Mouse (Mus musculus): ENCODE data around the gene Sf3b6. TPM values are rescaled to one million over a fixed set of nuclear protein-coding genes. Genes with fewer than 3 reads are reported as not detected.

Gene Sf3b6
- polyA plus RNA-seq, 1 experiment: 161 TPM

DNA sequence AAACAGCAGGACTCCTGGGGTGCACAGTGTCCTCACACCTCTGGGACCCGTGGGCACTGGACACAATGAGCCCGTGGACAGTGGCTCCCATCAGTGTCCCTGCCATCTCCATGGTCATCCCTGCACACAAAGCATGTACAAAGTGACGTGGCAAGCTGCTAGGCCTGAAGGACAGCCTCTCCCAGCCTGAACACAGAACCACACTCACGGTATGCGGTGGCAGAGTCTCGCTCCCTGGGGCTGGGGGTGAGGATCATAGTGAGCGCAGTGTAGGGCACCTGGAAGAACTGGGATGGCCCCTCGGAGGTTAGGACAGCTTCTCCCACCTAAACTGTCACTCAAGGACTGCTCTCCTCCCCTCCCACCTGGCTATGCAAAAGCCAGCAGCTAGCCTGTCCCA is 51.6 kb downstream of the Sf3b6 start:
- TF ChIP-seq CTCF (IDR thresholded peaks at IDR 0.05; ENCODE audit: control insufficient read depth, insufficient read depth, low read length): no peak
- no peak for TF ChIP-seq POLR2A (IDR thresholded peaks at IDR 0.05; ENCODE audit: borderline replicate concordance, control insufficient read depth, low read depth, low read length)
- Histone ChIP-seq H3K4me1 (ENCODE audit: control insufficient read depth, insufficient read depth, low read length) (no peaks in the 10 kb centered on the region), H3K27ac (ENCODE audit: control insufficient read depth, insufficient read depth, low read depth, low read length, poor library complexity) (no peak overlapping the region), H3K4me3 (replicated peaks; ENCODE audit: control insufficient read depth, low read depth, low read length) (no peak overlapping the region)
- WGBS: 87% methylated on average over 8 of the region's 8 CpGs

DNA sequence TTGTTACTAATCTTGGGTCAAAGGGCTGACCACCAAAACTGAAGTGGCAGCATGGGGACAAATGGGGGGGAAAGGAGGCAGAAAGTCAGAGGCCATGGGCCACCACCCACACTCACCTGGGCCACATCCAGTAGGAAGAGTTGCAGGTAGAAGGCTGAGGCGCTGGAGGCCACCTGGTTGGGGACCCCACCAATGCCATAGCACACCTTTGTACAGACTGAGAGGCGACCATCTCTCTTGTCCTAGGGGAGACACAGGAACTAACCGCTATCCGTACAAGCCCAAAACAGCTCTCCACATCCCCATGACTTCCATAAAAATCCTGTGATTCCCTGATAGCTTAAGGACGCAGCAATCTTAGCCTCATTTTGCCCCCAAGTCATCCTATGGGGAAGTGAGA is 53.9 kb downstream of the Sf3b6 start:
- Histone ChIP-seq H3K4me3 (replicated peaks; ENCODE audit: control insufficient read depth, low read depth, low read length) (no peak overlapping the region), H3K27ac (ENCODE audit: control insufficient read depth, insufficient read depth, low read depth, low read length, poor library complexity) (no peak overlapping the region), H3K4me1 (ENCODE audit: control insufficient read depth, insufficient read depth, low read length) (no peaks in the 10 kb centered on the region)
- no peak for TF ChIP-seq POLR2A (IDR thresholded peaks at IDR 0.05; ENCODE audit: borderline replicate concordance, control insufficient read depth, low read depth, low read length)
- no peak for TF ChIP-seq CTCF (IDR thresholded peaks at IDR 0.05; ENCODE audit: control insufficient read depth, insufficient read depth, low read length)
- 94% methylated on average over 5 of the region's 5 CpGs for WGBS

DNA sequence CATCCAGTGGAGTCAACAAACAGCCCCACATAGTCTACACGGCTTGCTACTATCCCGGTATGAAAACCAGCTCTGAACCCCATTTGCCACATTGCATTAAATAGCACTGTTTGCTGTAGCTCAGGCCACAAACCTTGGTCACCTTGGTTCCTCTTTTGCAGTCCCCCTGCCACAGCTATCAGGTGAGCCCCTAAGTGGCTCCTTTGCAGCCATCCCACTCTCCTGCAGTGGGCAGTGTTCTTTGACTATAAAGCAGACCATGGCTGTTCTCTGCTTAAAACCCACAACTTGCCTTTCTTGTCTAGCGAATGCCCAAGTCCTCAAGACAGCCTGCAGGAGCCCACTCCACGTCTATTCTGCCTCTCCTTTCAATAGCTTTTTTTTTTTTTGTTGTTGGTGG is 54.9 kb downstream of the Sf3b6 start:
- TF ChIP-seq CTCF (IDR thresholded peaks at IDR 0.05; ENCODE audit: control insufficient read depth, insufficient read depth, low read length) (no peak), POLR2A (IDR thresholded peaks at IDR 0.05; ENCODE audit: borderline replicate concordance, control insufficient read depth, low read depth, low read length) (no peak)
- Histone ChIP-seq H3K4me1 (ENCODE audit: control insufficient read depth, insufficient read depth, low read length) (no peaks in the 10 kb centered on the region), H3K27ac (ENCODE audit: control insufficient read depth, insufficient read depth, low read depth, low read length, poor library complexity) (peak overlapping the region; percentile 24), H3K4me3 (replicated peaks; ENCODE audit: control insufficient read depth, low read depth, low read length) (peak overlapping the region; percentile 54)
- WGBS: 67% methylated on average over 4 of the region's 4 CpGs

DNA sequence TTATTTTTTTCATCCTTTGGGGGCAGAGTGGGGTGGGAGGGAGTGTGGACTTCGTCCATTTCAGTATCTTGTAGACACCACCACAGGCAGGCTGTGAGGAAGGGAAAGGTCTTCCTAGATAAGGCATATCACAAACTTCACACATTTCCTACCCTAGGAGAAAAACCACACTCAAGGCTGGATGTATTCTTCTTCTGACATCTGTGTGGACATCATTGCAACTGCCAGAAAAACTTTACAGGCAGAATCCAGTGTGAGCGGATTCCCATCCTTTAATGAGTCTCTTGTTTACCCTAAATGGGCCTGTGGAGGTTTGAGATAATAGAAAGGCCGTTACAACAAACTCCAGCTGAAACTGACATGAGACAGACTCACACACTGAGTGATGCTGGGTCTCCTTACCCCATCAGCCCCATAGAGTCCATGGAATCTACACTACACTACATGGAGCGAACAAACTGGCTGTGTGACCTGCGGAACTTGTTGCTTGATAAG is 55.7 kb downstream of the Sf3b6 start:
- no peaks in the 10 kb centered on the region for H3K4me1 ChIP-seq (ENCODE audit: control insufficient read depth, insufficient read depth, low read length)
- H3K27ac ChIP-seq (ENCODE audit: control insufficient read depth, insufficient read depth, low read depth, low read length, poor library complexity): peak overlapping the region; percentile 71; the same call in 1 of the 2 replicates
- H3K4me3 ChIP-seq (replicated peaks; ENCODE audit: control insufficient read depth, low read depth, low read length): peak overlapping the region; percentile 80
- WGBS: 51% methylated on average over 5 of the region's 5 CpGs
- no peak for TF ChIP-seq CTCF (IDR thresholded peaks at IDR 0.05; ENCODE audit: control insufficient read depth, insufficient read depth, low read length)
- TF ChIP-seq POLR2A (IDR thresholded peaks at IDR 0.05; ENCODE audit: borderline replicate concordance, control insufficient read depth, low read depth, low read length): no peak

DNA sequence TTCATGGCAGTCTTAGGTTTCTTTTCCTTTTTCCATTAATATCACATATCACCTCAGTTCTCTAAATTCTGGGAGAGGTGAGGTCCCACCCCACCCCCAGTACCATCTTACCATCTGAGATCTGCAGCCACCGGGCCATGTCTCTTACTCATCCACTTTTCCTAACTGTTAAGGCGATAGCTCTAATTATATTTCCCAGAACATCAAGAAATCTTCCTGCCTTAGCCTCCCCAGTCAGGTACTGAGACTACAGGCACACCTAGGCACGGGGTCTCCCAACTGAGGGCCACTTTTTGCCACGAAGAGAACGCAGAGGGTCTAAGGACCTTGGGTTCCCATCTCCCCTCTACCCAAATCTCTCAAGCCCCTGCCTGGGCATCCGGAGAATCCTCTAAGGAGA is 56.2 kb downstream of the Sf3b6 start:
- H3K27ac ChIP-seq (ENCODE audit: control insufficient read depth, insufficient read depth, low read depth, low read length, poor library complexity): peak overlapping the region; percentile 71
- WGBS: 63% methylated on average over 6 of the region's 6 CpGs
- H3K4me1 ChIP-seq (ENCODE audit: control insufficient read depth, insufficient read depth, low read length): no peaks in the 10 kb centered on the region; the same call in 1 of the 2 replicates

DNA sequence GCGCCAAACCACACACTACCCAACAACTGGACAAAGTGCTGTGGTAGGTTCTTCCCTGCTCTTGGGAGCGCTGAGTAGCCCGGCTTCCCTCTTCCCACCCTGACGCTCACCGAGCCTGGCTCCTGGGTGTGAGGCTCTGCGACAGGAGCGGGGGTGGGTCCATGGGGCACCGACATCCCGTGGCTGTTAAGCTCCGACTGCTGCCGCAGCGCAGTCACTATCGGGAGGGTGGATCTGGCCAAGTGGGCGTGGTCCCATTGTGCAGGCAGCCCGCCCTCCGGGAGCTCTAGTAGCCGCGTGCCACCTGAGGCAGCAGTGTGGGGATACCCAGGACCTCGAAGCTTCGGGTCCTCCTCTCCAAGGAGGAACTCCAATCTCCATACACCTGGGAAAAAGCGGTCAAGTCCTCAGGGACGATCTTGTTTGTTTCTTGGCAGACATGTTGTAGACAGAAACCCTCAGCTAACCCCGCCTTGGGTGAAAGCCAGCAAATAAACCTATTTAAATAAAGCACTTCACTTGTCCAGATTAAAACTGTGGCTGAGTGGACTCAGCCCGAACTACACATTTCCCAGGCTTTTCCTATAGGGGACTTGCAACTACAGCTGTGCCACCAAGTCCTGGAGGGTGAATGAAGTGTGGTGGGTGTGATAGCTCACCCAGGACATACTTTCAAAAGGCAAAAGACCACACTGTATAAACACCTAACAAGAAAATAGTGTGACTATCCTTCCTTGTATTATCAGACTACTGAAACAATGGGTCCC is 57.0 kb downstream of the Sf3b6 start, which contains the start of gene Mfsd2b:
Mfsd2b (minus strand) TSS at position 199 of the 767 bp plus-strand sequence.
- TF ChIP-seq POLR2A (IDR thresholded peaks at IDR 0.05; ENCODE audit: borderline replicate concordance, control insufficient read depth, low read depth, low read length) (peak; percentile 96), CTCF (IDR thresholded peaks at IDR 0.05; ENCODE audit: control insufficient read depth, insufficient read depth, low read length) (no peak)
- Histone ChIP-seq H3K4me3 (replicated peaks; ENCODE audit: control insufficient read depth, low read depth, low read length) (peak within 1 kb of the TSS; percentile 80), H3K4me1 (ENCODE audit: control insufficient read depth, insufficient read depth, low read length) (no peaks in the 10 kb centered on the region; the same call in 1 of the 2 replicates), H3K27ac (ENCODE audit: control insufficient read depth, insufficient read depth, low read depth, low read length, poor library complexity) (peak within 1 kb of the TSS; percentile 71)
- 2% methylated on average over 24 of the region's 24 CpGs for WGBS

More for the DNA sequence above, 56.2 kb downstream of the Sf3b6 start:
- H3K4me3 ChIP-seq (replicated peaks; ENCODE audit: control insufficient read depth, low read depth, low read length): peak overlapping the region; percentile 80
- TF ChIP-seq CTCF (IDR thresholded peaks at IDR 0.05; ENCODE audit: control insufficient read depth, insufficient read depth, low read length) (no peak), POLR2A (IDR thresholded peaks at IDR 0.05; ENCODE audit: borderline replicate concordance, control insufficient read depth, low read depth, low read length) (no peak)

DNA sequence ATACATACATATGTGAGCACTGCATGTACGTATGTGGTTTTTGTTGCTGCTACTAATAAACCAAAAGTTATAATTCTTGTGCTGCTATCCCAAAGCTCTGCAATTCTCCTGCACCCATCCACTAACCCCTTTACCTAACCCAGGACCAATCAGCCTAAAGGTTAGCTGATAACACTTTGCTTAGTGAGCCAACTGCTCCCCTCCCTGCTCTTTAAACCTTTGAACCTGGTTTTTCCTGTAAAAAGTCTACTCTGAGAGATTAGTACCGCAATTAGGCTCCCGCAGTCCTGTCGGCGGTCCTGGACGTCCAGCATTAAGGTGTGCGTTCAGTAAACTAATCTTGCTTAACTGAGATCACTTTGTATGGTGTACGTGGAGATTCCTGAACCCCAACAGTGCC is 58.3 kb downstream of the Sf3b6 start:
- TF ChIP-seq POLR2A (IDR thresholded peaks at IDR 0.05; ENCODE audit: borderline replicate concordance, control insufficient read depth, low read depth, low read length): no peak
- TF ChIP-seq CTCF (IDR thresholded peaks at IDR 0.05; ENCODE audit: control insufficient read depth, insufficient read depth, low read length): no peak
- no peak overlapping the region for H3K27ac ChIP-seq (ENCODE audit: control insufficient read depth, insufficient read depth, low read depth, low read length, poor library complexity)
- H3K4me1 ChIP-seq (ENCODE audit: control insufficient read depth, insufficient read depth, low read length): no peaks in the 10 kb centered on the region; the same call in 1 of the 2 replicates
- no peak overlapping the region for H3K4me3 ChIP-seq (replicated peaks; ENCODE audit: control insufficient read depth, low read depth, low read length)
- whole genome bisulfite sequencing: 86% methylated on average over 8 of the region's 8 CpGs

Other genes with a start within 250 kb of the Sf3b6 start
- gene Itsn2, start 224.9 kb upstream of the Sf3b6 start, polyA plus RNA-seq (2011; ENCODE audit: insufficient read depth, insufficient read length, low replicate concordance, missing spikeins): 42.2 and 57.3 TPM in 2 replicates
- not detected in 2 replicates for gene Gm3625, start 224.6 kb upstream of the Sf3b6 start, polyA plus RNA-seq (2011; ENCODE audit: insufficient read depth, insufficient read length, low replicate concordance, missing spikeins)
- not detected in 2 replicates for gene Fam228a, start 79.1 kb upstream of the Sf3b6 start, polyA plus RNA-seq (2011; ENCODE audit: insufficient read depth, insufficient read length, low replicate concordance, missing spikeins)
- 1.4 and 1.6 TPM in 2 replicates for gene Pfn4, start 48.5 kb upstream of the Sf3b6 start, polyA plus RNA-seq (2011; ENCODE audit: insufficient read depth, insufficient read length, low replicate concordance, missing spikeins)
- 8.6 TPM in 1 of 2 replicates, not detected in the other for gene Fam228b, start 48.3 kb upstream of the Sf3b6 start, polyA plus RNA-seq (2011; ENCODE audit: insufficient read depth, insufficient read length, low replicate concordance, missing spikeins)
- gene Fkbp1b, start 24.0 kb downstream of the Sf3b6 start, polyA plus RNA-seq (2011; ENCODE audit: insufficient read depth, insufficient read length, low replicate concordance, missing spikeins): 2.2 and 7.8 TPM in 2 replicates
- gene Wdcp, start 25.8 kb downstream of the Sf3b6 start, polyA plus RNA-seq (2011; ENCODE audit: insufficient read depth, insufficient read length, low replicate concordance, missing spikeins): 9.5 and 12.7 TPM in 2 replicates
- gene Mfsd2b, start 56.8 kb downstream of the Sf3b6 start, polyA plus RNA-seq (2011; ENCODE audit: insufficient read depth, insufficient read length, low replicate concordance, missing spikeins): 122 and 162 TPM in 2 replicates
- 13.5 and 14.4 TPM in 2 replicates for gene Ubxn2a, start 90.2 kb downstream of the Sf3b6 start, polyA plus RNA-seq (2011; ENCODE audit: insufficient read depth, insufficient read length, low replicate concordance, missing spikeins)
- 19.0 and 26.5 TPM in 2 replicates for gene Atad2b, start 99.8 kb downstream of the Sf3b6 start, polyA plus RNA-seq (2011; ENCODE audit: insufficient read depth, insufficient read length, low replicate concordance, missing spikeins)